Mouse (Mus musculus): Measurements from ENCODE around the gene Anapc11.

GRCm38 (mm10) chr11:120575046-120575445 is 23.2 kb upstream of the Anapc11 start:
- no peak for TF ChIP-seq POLR2A (IDR thresholded peaks at IDR 0.05; ENCODE audit: borderline replicate concordance, low read depth, low read length)
- TF ChIP-seq CTCF (IDR thresholded peaks at IDR 0.05; ENCODE audit: low read depth, low read length): no peak
